7 mouse cellular contexts compared by ENCODE assay signal in genomic region chr14:14702399-14703345, GRCm38 (mm10). TPM values are rescaled to one million over a fixed set of nuclear protein-coding genes. Genes with fewer than 3 reads are reported as not detected.
DNase-seq lines count a peak whose midpoint lies in the region; ATAC-seq lines count a peak whose summit lies in the region.

No protein-coding gene starts in this region.

- H3K4me2 ChIP-seq in embryonic facial prominence, embryonic 12.5 days (replicated peaks), result peak overlapping the region; percentile 66
- H3K4me2 ChIP-seq in limb, embryonic 11.5 days (ENCODE audit: low read depth, severe bottlenecking), result peak overlapping the region; percentile 43
- H3K4me2 ChIP-seq in midbrain, embryonic 14.5 days (ENCODE audit: low read length), result peak overlapping the region; percentile 68

- H3K4me1 ChIP-seq in embryonic facial prominence, embryonic 12.5 days, result peaks cover 19% of the 10 kb centered on the region
- no peaks in the 10 kb centered on the region for H3K4me1 ChIP-seq in limb, embryonic 11.5 days (ENCODE audit: control insufficient read depth, insufficient read depth, low read length)
- peaks cover 23% of the 10 kb centered on the region for H3K4me1 ChIP-seq in midbrain, embryonic 14.5 days (ENCODE audit: control insufficient read depth, insufficient read depth, low read length)

- no peaks in the 10 kb centered on the region for H3K36me3 ChIP-seq in embryonic facial prominence, embryonic 12.5 days
- H3K36me3 ChIP-seq in limb, embryonic 11.5 days (ENCODE audit: control insufficient read depth, insufficient read depth, low read length), result no peaks in the 10 kb centered on the region
- no peaks in the 10 kb centered on the region for H3K36me3 ChIP-seq in midbrain, embryonic 14.5 days (ENCODE audit: control insufficient read depth, insufficient read depth, low read length)

- no peaks in the 10 kb centered on the region for H3K27me3 ChIP-seq in embryonic facial prominence, embryonic 12.5 days
- no peaks in the 10 kb centered on the region for H3K27me3 ChIP-seq in limb, embryonic 11.5 days (ENCODE audit: control insufficient read depth, insufficient read depth, low read length)
- no peaks in the 10 kb centered on the region for H3K27me3 ChIP-seq in midbrain, embryonic 14.5 days (ENCODE audit: control insufficient read depth, insufficient read depth, low read length)

- H3K4me3 ChIP-seq in embryonic facial prominence, embryonic 12.5 days, result peak overlapping the region; percentile 77
- H3K4me3 ChIP-seq in limb, embryonic 11.5 days (ENCODE audit: low read depth, low read length), result peak overlapping the region; percentile 80
- peak overlapping the region; percentile 92 for H3K4me3 ChIP-seq in midbrain, embryonic 14.5 days (replicated peaks; ENCODE audit: low read depth, low read length)

- ATAC-seq in embryonic facial prominence, embryonic 12.5 days (ENCODE audit: insufficient number of reproducible peaks, insufficient read depth, low FRiP score, low TSS enrichment), result peak; percentile 94
- peak; percentile 99 for ATAC-seq in limb, embryonic 11.5 days (ENCODE audit: insufficient number of reproducible peaks, low FRiP score, low TSS enrichment, low read depth)
- peak; percentile 98 for ATAC-seq in midbrain, embryonic 14.5 days (ENCODE audit: low FRiP score, low TSS enrichment)

- peak overlapping the region; percentile 98 for H3K27ac ChIP-seq in embryonic facial prominence, embryonic 12.5 days
- peak overlapping the region; percentile 93 for H3K27ac ChIP-seq in limb, embryonic 11.5 days (replicated peaks; ENCODE audit: low read depth, low read length)
- peak overlapping the region; percentile 99 for H3K27ac ChIP-seq in midbrain, embryonic 14.5 days (replicated peaks; ENCODE audit: low read depth, low read length)

- under 1% methylated on average over 58 of the region's 85 CpGs for WGBS in embryonic facial prominence, embryonic 12.5 days
- 1% methylated on average over 46 of the region's 85 CpGs for WGBS in limb, embryonic 11.5 days
- under 1% methylated on average over 42 of the region's 85 CpGs for WGBS in midbrain, embryonic 14.5 days

- H3K9ac ChIP-seq in embryonic facial prominence, embryonic 12.5 days, result peak overlapping the region; percentile 92
- H3K9ac ChIP-seq in limb, embryonic 11.5 days (ENCODE audit: low read length), result peak overlapping the region; percentile 97
- H3K9ac ChIP-seq in midbrain, embryonic 14.5 days (replicated peaks; ENCODE audit: low read length), result peak overlapping the region; percentile 97

- peak; percentile 91 for DNase-seq in adrenal gland, postnatal 25 days
- DNase-seq in heart, adult 11 months, result peak; percentile 99
- peak; percentile 87 for DNase-seq in kidney, adult 18-20 months
- DNase-seq in limb, embryonic 11.5 days (ENCODE audit: low spot score), result peak; percentile 97
- DNase-seq in midbrain, embryonic 14.5 days, result peak; percentile 98
- DNase-seq in spleen, adult 18-20 months, result peak; percentile 89

- H3K9me3 ChIP-seq in embryonic facial prominence, embryonic 12.5 days, result no peaks in the 10 kb centered on the region
- no peaks in the 10 kb centered on the region for H3K9me3 ChIP-seq in limb, embryonic 11.5 days (ENCODE audit: control insufficient read depth, low read length)
- no peaks in the 10 kb centered on the region for H3K9me3 ChIP-seq in midbrain, embryonic 14.5 days (ENCODE audit: control insufficient read depth, low read length)

RNA-seq across cellular contexts. Expression of gene Slc4a7, which starts 0.6 kb away (rescaled TPM):
- 38.0 and 42.9 TPM in 2 replicates for total RNA-seq in adrenal gland, postnatal 25 days (2021)
- 25.8 and 28.2 TPM in 2 replicates for polyA plus RNA-seq in embryonic facial prominence, embryonic 12.5 days (2016; fragmentation: Nextera tagmentation; extraction: Ambion mirVana)
- polyA plus RNA-seq in limb, embryonic 11.5 days (2014; fragmentation: Nextera tagmentation; extraction: Ambion mirVana), result 20.4 and 22.2 TPM in 2 replicates
- 29.6 and 32.9 TPM in 2 replicates for polyA plus RNA-seq in midbrain, embryonic 14.5 days (2014; fragmentation: Nextera tagmentation; extraction: Ambion mirVana)

Comparison
In these comparisons a context has a peak if more than half of its experiments do, and no peak if none do; other contexts are left out.
1. Peak in every context shown above with its lines: DNase-seq, ATAC-seq, H3K4me3 ChIP-seq and H3K27ac ChIP-seq.